Comparison of ENCODE assay signal across 22 mouse cellular contexts in the genomic region with DNA sequence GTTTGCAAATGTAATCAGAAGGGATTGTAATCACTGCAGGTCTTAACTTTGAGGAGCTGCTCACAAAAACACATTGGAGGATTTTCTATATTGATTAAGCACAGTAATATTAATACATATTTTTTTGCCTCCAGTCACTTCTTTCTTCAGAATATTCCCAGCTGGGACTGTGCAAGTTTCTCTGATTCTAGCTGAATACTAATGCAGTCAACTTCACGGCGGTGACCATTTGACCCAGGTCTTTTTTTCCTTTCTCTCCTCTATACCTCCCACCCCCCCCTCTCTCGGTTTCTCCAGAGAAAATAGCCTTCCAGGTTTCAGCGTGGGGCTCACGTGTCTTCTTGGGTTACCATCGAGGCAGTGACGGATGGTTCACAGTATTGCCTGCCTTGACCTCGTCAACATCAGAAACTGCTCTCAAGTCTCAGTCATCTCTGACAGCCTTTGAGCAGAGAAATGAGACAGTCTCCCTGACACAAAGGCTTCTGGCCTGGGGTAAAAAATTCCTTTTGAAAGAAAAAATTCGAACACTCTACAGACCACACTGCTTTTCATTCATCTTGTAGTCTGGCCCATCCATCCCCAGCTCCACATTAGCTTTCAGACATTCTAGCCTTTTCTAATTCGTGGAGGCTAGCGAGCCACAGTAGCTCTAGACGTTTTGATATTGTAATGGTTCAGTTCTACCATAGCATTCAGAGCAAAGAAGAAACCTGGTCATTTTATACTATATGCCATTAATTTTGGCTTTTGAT.
A peak's percentile ranks its signal among the peaks of the same experiment; 100 is the strongest.
DNase-seq lines count a peak whose midpoint lies in the region; ATAC-seq and TF ChIP-seq lines count a peak whose summit lies in the region.
"Had no signal": no experiment of that assay in that cellular context is flagged by ENCODE, and none has a peak within 500 bp of the region (broad histone marks: within the 10 kb centered on the region; RNA-seq: fewer than 3 reads in every experiment).

No protein-coding gene starts in this region.

- no peak for TF ChIP-seq POLR2A in brain, embryonic 14.5 days (IDR thresholded peaks at IDR 0.05; ENCODE audit: borderline replicate concordance, extremely low read depth, insufficient read depth, insufficient read length, poor library complexity, severe bottlenecking)

- no peak overlapping the region for H3K27ac ChIP-seq in hindbrain, embryonic 11.5 days (ENCODE audit: low read depth, low read length)
- H3K27ac ChIP-seq in hindbrain, embryonic 14.5 days = no peak overlapping the region
- H3K27ac ChIP-seq in embryonic facial prominence, embryonic 10.5 days (replicated peaks) = 0 out of 2 replicates have a peak overlapping the region, but pooled peaks have one; percentile 6
- no peak overlapping the region for H3K27ac ChIP-seq in midbrain, embryonic 15.5 days
- H3K27ac ChIP-seq: embryonic facial prominence, embryonic 15.5 days; heart, embryonic 15.5 days; kidney, postnatal 0 days had no signal

- TF ChIP-seq CTCF in brain, embryonic 14.5 days (IDR thresholded peaks at IDR 0.05; ENCODE audit: borderline replicate concordance, extremely low read depth, insufficient read depth, insufficient read length) = no peak

- no peaks in the 10 kb centered on the region for H3K9me3 ChIP-seq in hindbrain, embryonic 11.5 days (ENCODE audit: control insufficient read depth, low read length)
- no peaks in the 10 kb centered on the region for H3K9me3 ChIP-seq in hindbrain, embryonic 14.5 days (ENCODE audit: control insufficient read depth, low read length)
- no peaks in the 10 kb centered on the region for H3K9me3 ChIP-seq in embryonic facial prominence, embryonic 10.5 days
- H3K9me3 ChIP-seq in midbrain, embryonic 15.5 days = no peaks in the 10 kb centered on the region
- H3K9me3 ChIP-seq: embryonic facial prominence, embryonic 15.5 days; heart, embryonic 15.5 days had no signal

- no peaks in the 10 kb centered on the region for H3K4me1 ChIP-seq in hindbrain, embryonic 11.5 days (replicated peaks; ENCODE audit: control insufficient read depth, insufficient read depth, low read length)
- no peaks in the 10 kb centered on the region for H3K4me1 ChIP-seq in hindbrain, embryonic 14.5 days (replicated peaks; ENCODE audit: control insufficient read depth, insufficient read depth, low read length)
- H3K4me1 ChIP-seq in embryonic facial prominence, embryonic 10.5 days = peaks cover 11% of the 10 kb centered on the region
- H3K4me1 ChIP-seq in midbrain, embryonic 15.5 days = no peaks in the 10 kb centered on the region
- H3K4me1 ChIP-seq: embryonic facial prominence, embryonic 15.5 days; heart, embryonic 15.5 days had no signal

- no peaks in the 10 kb centered on the region for H3K36me3 ChIP-seq in hindbrain, embryonic 11.5 days (ENCODE audit: control insufficient read depth, insufficient read depth, low read length)
- H3K36me3 ChIP-seq in hindbrain, embryonic 14.5 days (replicated peaks; ENCODE audit: control insufficient read depth, insufficient read depth) = no peaks in the 10 kb centered on the region
- no peaks in the 10 kb centered on the region for H3K36me3 ChIP-seq in embryonic facial prominence, embryonic 10.5 days (replicated peaks)
- H3K36me3 ChIP-seq in midbrain, embryonic 15.5 days (replicated peaks) = no peaks in the 10 kb centered on the region
- H3K36me3 ChIP-seq: embryonic facial prominence, embryonic 15.5 days; heart, embryonic 15.5 days had no signal

- DNase-seq in hindbrain, embryonic 11.5 days (ENCODE audit: low spot score) = peak; percentile 23
- DNase-seq in hindbrain, embryonic 14.5 days (ENCODE audit: low spot score) = no peak
- peak; percentile 50 for DNase-seq in brain, embryonic 14.5 days (ENCODE audit: low read depth)
- DNase-seq in embryonic facial prominence, embryonic 10.5 days (ENCODE audit: low spot score) = peak; percentile 37
- no peak for DNase-seq in adrenal gland, postnatal 36 days
- no peak for DNase-seq in urinary bladder, adult 2 months (ENCODE audit: low spot score)
- no peak for DNase-seq in cerebellum, postnatal 4 days (ENCODE audit: low spot score in 2 of 2)
- DNase-seq: adrenal gland, postnatal 10 days; cerebellum, adult 8-10 months; cerebellum, postnatal 36 days; heart, postnatal 4 days; kidney, adult 18-20 months; lung, postnatal 4 days; right cerebral cortex, adult 18-20 months; thymus, adult 18-20 months; thymus, postnatal 4 days had no signal

- ATAC-seq in hindbrain, embryonic 11.5 days (ENCODE audit: low FRiP score) = peak; percentile 66
- no peak for ATAC-seq in hindbrain, embryonic 14.5 days (ENCODE audit: low FRiP score)
- ATAC-seq in midbrain, embryonic 15.5 days (replicated peaks) = peak; percentile 76
- ATAC-seq: forebrain, embryonic 14.5 days; inflammation-experienced regulatory T-cells, adult 6 months had no signal

- no peaks in the 10 kb centered on the region for H3K27me3 ChIP-seq in hindbrain, embryonic 11.5 days (ENCODE audit: control insufficient read depth, insufficient read depth, low read length)
- no peaks in the 10 kb centered on the region for H3K27me3 ChIP-seq in hindbrain, embryonic 14.5 days (ENCODE audit: control insufficient read depth, insufficient read depth, low read length)
- H3K27me3 ChIP-seq in embryonic facial prominence, embryonic 10.5 days (replicated peaks; ENCODE audit: low read depth, poor library complexity, severe bottlenecking) = no peaks in the 10 kb centered on the region
- no peaks in the 10 kb centered on the region for H3K27me3 ChIP-seq in midbrain, embryonic 15.5 days (replicated peaks)
- H3K27me3 ChIP-seq: embryonic facial prominence, embryonic 15.5 days; heart, embryonic 15.5 days had no signal

- H3K4me2 ChIP-seq in hindbrain, embryonic 11.5 days (replicated peaks; ENCODE audit: low read depth, low read length) = no peak overlapping the region
- no peak overlapping the region for H3K4me2 ChIP-seq in hindbrain, embryonic 14.5 days (replicated peaks)
- no peak overlapping the region for H3K4me2 ChIP-seq in midbrain, embryonic 15.5 days
- H3K4me2 ChIP-seq: embryonic facial prominence, embryonic 15.5 days; heart, embryonic 15.5 days had no signal

- 28% methylated on average over 12 of the region's 12 CpGs for WGBS in hindbrain, embryonic 11.5 days
- 29% methylated on average over 12 of the region's 12 CpGs for WGBS in hindbrain, embryonic 14.5 days
- 36% methylated on average over 12 of the region's 12 CpGs for WGBS in embryonic facial prominence, embryonic 10.5 days
- WGBS in midbrain, embryonic 15.5 days = 59% methylated on average over 12 of the region's 12 CpGs

- H3K9ac ChIP-seq in hindbrain, embryonic 11.5 days (ENCODE audit: low read depth, low read length) = no peak overlapping the region
- no peak overlapping the region for H3K9ac ChIP-seq in hindbrain, embryonic 14.5 days
- H3K9ac ChIP-seq in midbrain, embryonic 15.5 days = no peak overlapping the region
- H3K9ac ChIP-seq: embryonic facial prominence, embryonic 15.5 days; heart, embryonic 15.5 days had no signal

- H3K4me3 ChIP-seq in hindbrain, embryonic 11.5 days (ENCODE audit: low read depth, low read length) = no peak overlapping the region
- no peak overlapping the region for H3K4me3 ChIP-seq in hindbrain, embryonic 14.5 days (replicated peaks; ENCODE audit: low read length)
- no peak overlapping the region for H3K4me3 ChIP-seq in embryonic facial prominence, embryonic 10.5 days
- H3K4me3 ChIP-seq in midbrain, embryonic 15.5 days = no peak overlapping the region
- H3K4me3 ChIP-seq: embryonic facial prominence, embryonic 15.5 days; heart, embryonic 15.5 days had no signal

Comparison
In these comparisons a context has a peak if more than half of its experiments do, and no peak if none do; other contexts are left out.
1. DNase-seq: peak in hindbrain, embryonic 11.5 days (single experiment), brain, embryonic 14.5 days (single experiment) and embryonic facial prominence, embryonic 10.5 days (single experiment); none in hindbrain, embryonic 14.5 days (single experiment), adrenal gland, postnatal 36 days (0 of 2), urinary bladder, adult 2 months (single experiment) and cerebellum, postnatal 4 days (0 of 2).